Mouse (Mus musculus): ENCODE measurements around the gene Anapc13. TPM values are rescaled to one million over a fixed set of nuclear protein-coding genes. Genes with fewer than 3 reads are reported as not detected.

The Anapc13 gene
- polyA plus RNA-seq, 2 experiments from 2014 or later: 88.7 to 111 TPM

- no peak for ATAC-seq
These were observed 6.1 kb downstream of the Anapc13 start for GRCm38 (mm10) chr9:102632173-102632572.

- ATAC-seq: peak; percentile 88
These were observed 6.9 kb downstream of the Anapc13 start for GRCm38 (mm10) chr9:102632923-102633537.

- no peak for ATAC-seq
These were observed 8.4 kb downstream of the Anapc13 start for GRCm38 (mm10) chr9:102634453-102634852.

- peak; percentile 81 for ATAC-seq
These were observed 10.5 kb downstream of the Anapc13 start for GRCm38 (mm10) chr9:102636553-102636952.

- ATAC-seq: no peak
These were observed 11.0 kb downstream of the Anapc13 start for GRCm38 (mm10) chr9:102637115-102637514.

GRCm38 (mm10) chr9:102638963-102639362 lies 12.9 kb downstream of the Anapc13 start:
- ATAC-seq: no peak

GRCm38 (mm10) chr9:102639510-102639909 lies 13.4 kb downstream of the Anapc13 start:
- ATAC-seq: no peak

- ATAC-seq: no peak
These were observed 15.4 kb downstream of the Anapc13 start for GRCm38 (mm10) chr9:102641531-102641930.

- ATAC-seq: no peak
These were observed 17.0 kb downstream of the Anapc13 start for GRCm38 (mm10) chr9:102643071-102643485.

- no peak for ATAC-seq
These were observed 17.5 kb downstream of the Anapc13 start for GRCm38 (mm10) chr9:102643486-102644101.

- no peak for ATAC-seq
These were observed 19.1 kb downstream of the Anapc13 start for GRCm38 (mm10) chr9:102645119-102645695.

- ATAC-seq: no peak
These were observed 20.9 kb downstream of the Anapc13 start for GRCm38 (mm10) chr9:102647010-102647409.

- no peak for ATAC-seq
These were observed 23.9 kb downstream of the Anapc13 start for GRCm38 (mm10) chr9:102649917-102650527.

GRCm38 (mm10) chr9:102650637-102651036 lies 24.5 kb downstream of the Anapc13 start:
- ATAC-seq: no peak

- ATAC-seq: no peak
These were observed 25.2 kb downstream of the Anapc13 start for GRCm38 (mm10) chr9:102651199-102651720.

GRCm38 (mm10) chr9:102656355-102657095 lies 30.4 kb downstream of the Anapc13 start:
- ATAC-seq: no peak

GRCm38 (mm10) chr9:102668115-102668514 lies 42.0 kb downstream of the Anapc13 start:
- ATAC-seq: no peak

GRCm38 (mm10) chr9:102668906-102669305 lies 42.8 kb downstream of the Anapc13 start:
- ATAC-seq: no peak

GRCm38 (mm10) chr9:102673381-102673780 lies 47.3 kb downstream of the Anapc13 start:
- no peak for ATAC-seq

- no peak for ATAC-seq
These were observed 49.8 kb downstream of the Anapc13 start for GRCm38 (mm10) chr9:102675922-102676321.

- no peak for ATAC-seq
These were observed 55.4 kb downstream of the Anapc13 start for GRCm38 (mm10) chr9:102681470-102681869.

Measured in CD4-positive, CD25-positive, alpha-beta regulatory T cell, adult 4 months (primary cell).